Mouse (Mus musculus): ENCODE results near the gene Ilf3. TPM values are rescaled to one million over a fixed set of nuclear protein-coding genes. Genes with fewer than 3 reads are reported as not detected.

Gene Ilf3
- polyA plus RNA-seq, 1 experiment = 71.3 TPM

GRCm38 (mm10) chr9:21327569-21327968 is 40.1 kb upstream of the Ilf3 start:
- Histone ChIP-seq H3K4me3 (ENCODE audit: insufficient read depth, low read length) (no peak overlapping the region), H3K27ac (ENCODE audit: insufficient read depth, low read length) (no peak overlapping the region), H3K4me1 (ENCODE audit: control insufficient read depth, insufficient read depth, low read length) (no peaks in the 10 kb centered on the region)
- TF ChIP-seq POLR2A (IDR thresholded peaks at IDR 0.05; ENCODE audit: extremely low read depth, insufficient read depth, low read length) (no peak), CTCF (IDR thresholded peaks at IDR 0.05; ENCODE audit: extremely low read depth, insufficient read depth, low read length) (no peak)

GRCm38 (mm10) chr9:21328041-21328440 is 39.6 kb upstream of the Ilf3 start:
- no peak overlapping the region for H3K4me3 ChIP-seq (ENCODE audit: insufficient read depth, low read length)
- H3K4me1 ChIP-seq (ENCODE audit: control insufficient read depth, insufficient read depth, low read length) = no peaks in the 10 kb centered on the region
- TF ChIP-seq CTCF (IDR thresholded peaks at IDR 0.05; ENCODE audit: extremely low read depth, insufficient read depth, low read length) = no peak
- H3K27ac ChIP-seq (ENCODE audit: insufficient read depth, low read length) = no peak overlapping the region

- H3K4me1 ChIP-seq (ENCODE audit: control insufficient read depth, insufficient read depth, low read length) = no peaks in the 10 kb centered on the region
Measured at GRCm38 (mm10) chr9:21329041-21329440, 38.6 kb upstream of the Ilf3 start.

GRCm38 (mm10) chr9:21329699-21330289 is 37.9 kb upstream of the Ilf3 start:
- Histone ChIP-seq H3K27ac (ENCODE audit: insufficient read depth, low read length) (no peak overlapping the region), H3K4me3 (ENCODE audit: insufficient read depth, low read length) (no peak overlapping the region), H3K4me1 (ENCODE audit: control insufficient read depth, insufficient read depth, low read length) (no peaks in the 10 kb centered on the region)
- no peak for TF ChIP-seq CTCF (IDR thresholded peaks at IDR 0.05; ENCODE audit: extremely low read depth, insufficient read depth, low read length)
- no peak for TF ChIP-seq POLR2A (IDR thresholded peaks at IDR 0.05; ENCODE audit: extremely low read depth, insufficient read depth, low read length)

More at GRCm38 (mm10) chr9:21329041-21329440, 38.6 kb upstream of the Ilf3 start:
- Histone ChIP-seq H3K4me3 (ENCODE audit: insufficient read depth, low read length) (no peak overlapping the region), H3K27ac (ENCODE audit: insufficient read depth, low read length) (no peak overlapping the region)
- no peak for TF ChIP-seq CTCF (IDR thresholded peaks at IDR 0.05; ENCODE audit: extremely low read depth, insufficient read depth, low read length)
- TF ChIP-seq POLR2A (IDR thresholded peaks at IDR 0.05; ENCODE audit: extremely low read depth, insufficient read depth, low read length) = no peak

GRCm38 (mm10) chr9:21331365-21332140 is 36.1 kb upstream of the Ilf3 start:
- Histone ChIP-seq H3K27ac (ENCODE audit: insufficient read depth, low read length) (no peak overlapping the region), H3K4me1 (ENCODE audit: control insufficient read depth, insufficient read depth, low read length) (no peaks in the 10 kb centered on the region), H3K4me3 (ENCODE audit: insufficient read depth, low read length) (no peak overlapping the region)
- TF ChIP-seq CTCF (IDR thresholded peaks at IDR 0.05; ENCODE audit: extremely low read depth, insufficient read depth, low read length) = no peak
- no peak for TF ChIP-seq POLR2A (IDR thresholded peaks at IDR 0.05; ENCODE audit: extremely low read depth, insufficient read depth, low read length)

GRCm38 (mm10) chr9:21332161-21333061 is 35.3 kb upstream of the Ilf3 start:
- H3K27ac ChIP-seq (ENCODE audit: insufficient read depth, low read length) = no peak overlapping the region
- TF ChIP-seq POLR2A (IDR thresholded peaks at IDR 0.05; ENCODE audit: extremely low read depth, insufficient read depth, low read length) (no peak), CTCF (IDR thresholded peaks at IDR 0.05; ENCODE audit: extremely low read depth, insufficient read depth, low read length) (no peak)

GRCm38 (mm10) chr9:21333523-21333922 is 34.1 kb upstream of the Ilf3 start:
- no peak for TF ChIP-seq CTCF (IDR thresholded peaks at IDR 0.05; ENCODE audit: extremely low read depth, insufficient read depth, low read length)
- TF ChIP-seq POLR2A (IDR thresholded peaks at IDR 0.05; ENCODE audit: extremely low read depth, insufficient read depth, low read length) = no peak
- Histone ChIP-seq H3K27ac (ENCODE audit: insufficient read depth, low read length) (no peak overlapping the region), H3K4me1 (ENCODE audit: control insufficient read depth, insufficient read depth, low read length) (no peaks in the 10 kb centered on the region), H3K4me3 (ENCODE audit: insufficient read depth, low read length) (no peak overlapping the region)

More at GRCm38 (mm10) chr9:21332161-21333061, 35.3 kb upstream of the Ilf3 start:
- Histone ChIP-seq H3K4me3 (ENCODE audit: insufficient read depth, low read length) (no peak overlapping the region), H3K4me1 (ENCODE audit: control insufficient read depth, insufficient read depth, low read length) (no peaks in the 10 kb centered on the region)

- Histone ChIP-seq H3K27ac (ENCODE audit: insufficient read depth, low read length) (no peak overlapping the region), H3K4me1 (ENCODE audit: control insufficient read depth, insufficient read depth, low read length) (no peaks in the 10 kb centered on the region), H3K4me3 (ENCODE audit: insufficient read depth, low read length) (no peak overlapping the region)
- TF ChIP-seq POLR2A (IDR thresholded peaks at IDR 0.05; ENCODE audit: extremely low read depth, insufficient read depth, low read length) = no peak
- no peak for TF ChIP-seq CTCF (IDR thresholded peaks at IDR 0.05; ENCODE audit: extremely low read depth, insufficient read depth, low read length)
Measured at GRCm38 (mm10) chr9:21334747-21335146, 32.9 kb upstream of the Ilf3 start.

- no peaks in the 10 kb centered on the region for H3K4me1 ChIP-seq (ENCODE audit: control insufficient read depth, insufficient read depth, low read length)
- no peak overlapping the region for H3K4me3 ChIP-seq (ENCODE audit: insufficient read depth, low read length)
- TF ChIP-seq CTCF (IDR thresholded peaks at IDR 0.05; ENCODE audit: extremely low read depth, insufficient read depth, low read length) (no peak), POLR2A (IDR thresholded peaks at IDR 0.05; ENCODE audit: extremely low read depth, insufficient read depth, low read length) (no peak)
- no peak overlapping the region for H3K27ac ChIP-seq (ENCODE audit: insufficient read depth, low read length)
Measured at GRCm38 (mm10) chr9:21335391-21335790, 32.3 kb upstream of the Ilf3 start.
